Mouse (Mus musculus) hindbrain, postnatal 0 days (tissue): Measurements from ENCODE around the gene Cntd1. TPM values are rescaled to one million over a fixed set of nuclear protein-coding genes. Genes with fewer than 3 reads are reported as not detected.
"Not testable (repeated sequence)": the region's sequence is repeated elsewhere in the genome, so short reads cannot be mapped to it uniquely, and the experiment has no call there.

Experiments
- ATAC-seq: fragments of 200-750 bp; cut with Nextera tagmentation; 2 replicates; pipeline ENCODE4 v1.8.0; 2017; ENCODE audit warnings: mild to moderate bottlenecking, moderate TSS enrichment, moderate library complexity
- DNase-seq: peaks from one replicate; pipeline ENCODE4 v3.0.0-alpha.2; 2015; ENCODE audit warnings: low spot score
- H3K27ac ChIP-seq: fragments of 300-500 bp; sonication (generic); 2 replicates; pipeline ENCODE4 v1.5.1; 2014; ENCODE audit warnings: mild to moderate bottlenecking
- H3K27me3 ChIP-seq: fragments of 300-500 bp; sonication (generic); 2 replicates; pipeline ENCODE4 v1.6.1; 2014; ENCODE audit warnings: low read length, mixed read lengths; ENCODE audit not compliant: insufficient read depth
- H3K36me3 ChIP-seq: fragments of 300-500 bp; sonication (generic); 2 replicates; pipeline ENCODE4 v1.6.1; 2014; ENCODE audit warnings: low read length, mixed read lengths; ENCODE audit not compliant: insufficient read depth
- H3K4me1 ChIP-seq: fragments of 300-500 bp; sonication (generic); 2 replicates; pipeline ENCODE4 v1.6.1; 2014; ENCODE audit warnings: antibody characterized with exemption, low read length, mixed read lengths; ENCODE audit not compliant: insufficient read depth
- H3K4me2 ChIP-seq: fragments of 300-500 bp; sonication (generic); 2 replicates; pipeline ENCODE4 v1.6.1; 2014; ENCODE audit warnings: low read depth, mild to moderate bottlenecking, low read length, moderate library complexity, mixed read lengths
- H3K4me3 ChIP-seq: fragments of 300-500 bp; sonication (generic); 2 replicates; pipeline ENCODE4 v1.5.1; 2014; ENCODE audit warnings: low read length
- H3K9ac ChIP-seq: fragments of 300-500 bp; sonication (generic); replicated peaks from 2 replicates; pipeline ENCODE4 v1.6.1; 2014; ENCODE audit warnings: mild to moderate bottlenecking, low read length, moderate library complexity, mixed read lengths
- H3K9me3 ChIP-seq: fragments of 300-500 bp; sonication (generic); 2 replicates; pipeline ENCODE4 v1.6.1; 2016; ENCODE audit warnings: low read length, mixed read lengths
- CTCF ChIP-seq: IDR thresholded peaks from 2 replicates; pipeline ENCODE4 v1.5.1; 2016; ENCODE audit warnings: antibody characterized with exemption, control low read depth, low read depth
- WGBS: fragments of 180-500 bp; shearing (Covaris S2); extraction: QIAGEN DNeasy Blood & Tissue Kit; methylation state at CpG from one replicate; pipeline ENCODE4 v1.1.7; 2014; 5-methylcytosine and 5-hydroxymethylcytosine counted together
- polyA plus RNA-seq: library from polyadenylated mRNA; unstranded; fragments of >200 nt; fragmentation: Nextera tagmentation; extraction: Ambion mirVana; gene quantifications from 2 replicates; pipeline ENCODE4 v1.2.1, GENCODE M21; 2015
- total RNA-seq: library from RNA; depleted of rRNA; stranded (reverse); fragments of >200 nt; gene quantifications from 2 replicates; pipeline ENCODE4 v1.2.3, GENCODE M21; 2014

Gene Cntd1
- total and polyA plus RNA-seq, 2 experiments from 2014 or later, result 0.10 to 0.66 TPM

DNA sequence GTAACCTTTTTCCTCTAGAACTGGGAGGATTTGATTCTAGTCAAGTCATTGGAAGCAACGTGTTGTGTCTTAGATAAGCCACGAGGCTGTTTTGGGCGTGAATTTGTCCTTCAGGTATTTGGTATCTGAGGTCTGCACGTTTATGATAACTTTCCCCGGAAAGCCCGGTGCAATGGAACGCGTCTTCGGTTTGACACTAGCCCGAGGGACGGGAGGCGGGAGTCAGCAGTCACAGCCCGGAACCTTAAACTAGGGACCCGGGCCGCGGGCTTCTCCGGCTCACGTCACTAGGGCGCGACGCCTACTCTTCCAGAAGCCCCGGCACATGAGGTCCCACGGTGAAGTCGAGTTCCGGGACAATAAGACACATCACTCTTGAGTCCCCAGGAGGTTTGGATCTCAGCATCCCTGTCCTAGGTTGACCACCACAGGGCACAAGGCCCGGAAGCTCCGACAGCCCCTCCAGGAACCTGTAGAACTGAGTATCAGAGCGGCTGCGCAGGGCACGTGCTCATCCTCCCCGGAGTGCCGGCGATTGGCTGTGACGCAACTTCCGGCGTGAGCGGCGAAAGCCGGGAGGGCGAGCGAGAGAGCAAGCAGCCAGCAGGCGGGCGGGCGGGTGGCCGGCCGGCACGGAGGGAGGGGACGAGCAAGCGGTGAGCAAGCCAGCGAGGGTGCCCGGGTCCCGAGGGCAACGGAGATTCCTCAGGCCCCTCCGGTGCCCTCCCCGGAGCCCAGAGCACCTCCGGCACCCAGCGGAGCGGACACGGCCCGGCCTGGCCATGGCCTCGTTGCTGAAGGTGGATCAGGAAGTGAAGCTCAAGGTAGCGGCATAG lies 37.1 kb downstream of the Cntd1 start, which contains the start of gene Psme3:
Gene Psme3 (plus strand): TSS at position 549 of the 836 bp plus-strand sequence.
- H3K4me2 ChIP-seq, result peak within 1 kb of the TSS; percentile 99
- peak within 1 kb of the TSS; percentile 89 for H3K9ac ChIP-seq
- H3K36me3 ChIP-seq, result peaks cover 18% of the 10 kb centered on the region
- DNase-seq (peak; percentile 96), ATAC-seq (peak; percentile 95)
- TF ChIP-seq CTCF, result no peak
- WGBS, result under 1% methylated on average over 62 of the region's 62 CpGs
- H3K9me3 ChIP-seq, result no peaks in the 10 kb centered on the region
- H3K4me3 ChIP-seq, result peak within 1 kb of the TSS; percentile 98
- H3K27me3 ChIP-seq, result no peaks in the 10 kb centered on the region
- H3K27ac ChIP-seq, result peak within 1 kb of the TSS; percentile 84
- peaks cover 7% of the 10 kb centered on the region; the same call in 1 of the 2 replicates for H3K4me1 ChIP-seq

DNA sequence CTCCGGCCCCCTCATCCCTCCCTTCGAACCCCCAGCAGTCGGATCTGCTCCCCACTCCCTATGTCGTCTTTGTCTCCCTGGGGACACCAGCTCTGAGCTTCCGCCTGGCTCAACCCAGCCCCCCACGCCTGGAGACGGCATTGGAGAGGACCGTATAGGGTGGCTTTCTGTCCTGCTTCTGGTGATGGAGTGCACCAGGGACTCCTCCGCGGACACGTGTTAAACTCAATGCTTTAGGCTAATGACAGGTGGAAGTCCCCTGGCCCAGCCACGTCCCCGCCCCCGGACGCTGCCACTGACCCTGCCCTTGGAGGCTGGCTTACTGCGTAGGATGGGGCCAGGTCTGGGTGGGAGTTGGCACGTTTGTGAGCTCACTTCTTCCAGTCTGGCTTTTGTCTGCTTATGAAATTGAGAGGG lies 37.7 kb downstream of the Cntd1 start:
- peak overlapping the region; percentile 99 for H3K4me2 ChIP-seq
- peak overlapping the region; percentile 89 for H3K9ac ChIP-seq
- H3K27me3 ChIP-seq, result no peaks in the 10 kb centered on the region
- WGBS, result under 1% methylated on average over 17 of the region's 17 CpGs
- H3K36me3 ChIP-seq, result peaks cover 24% of the 10 kb centered on the region
- peak; percentile 73 for ATAC-seq
- peak; percentile 42 for DNase-seq
- no peak for TF ChIP-seq CTCF
- no peaks in the 10 kb centered on the region for H3K9me3 ChIP-seq
- peak overlapping the region; percentile 84 for H3K27ac ChIP-seq
- H3K4me3 ChIP-seq, result peak overlapping the region; percentile 98
- H3K4me1 ChIP-seq, result peaks cover 7% of the 10 kb centered on the region; the same call in 1 of the 2 replicates

DNA sequence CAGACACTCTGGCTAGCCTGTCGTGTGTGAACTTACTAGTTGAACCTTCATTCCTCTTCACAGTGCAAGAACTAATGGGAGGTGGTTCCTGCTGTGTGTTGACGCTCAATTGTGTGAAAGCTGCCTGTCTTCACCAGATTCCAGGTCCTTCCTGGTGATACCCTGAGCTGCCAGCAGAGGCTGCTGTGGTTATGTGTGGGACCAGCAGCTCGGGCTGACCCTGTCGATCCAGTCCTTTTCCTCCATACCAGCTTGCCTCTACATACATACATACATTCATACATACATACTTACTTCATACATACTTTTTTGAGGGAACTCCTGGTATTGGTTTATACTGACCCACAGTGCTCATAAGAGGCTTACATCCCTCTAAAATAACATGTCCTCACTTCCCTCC lies 44.8 kb downstream of the Cntd1 start:
- Histone ChIP-seq H3K4me1 (no peaks in the 10 kb centered on the region), H3K36me3 (peaks cover 52% of the 10 kb centered on the region), H3K9me3 (no peaks in the 10 kb centered on the region), H3K4me3 (no peak overlapping the region), H3K4me2 (no peak overlapping the region), H3K27ac (no peak overlapping the region), H3K27me3 (no peaks in the 10 kb centered on the region), H3K9ac (no peak overlapping the region)
- WGBS, result 7% methylated on average over 4 of the region's 4 CpGs
- TF ChIP-seq CTCF, result peak; percentile 98
- DNase-seq (peak; percentile 81), ATAC-seq (peak; percentile 76)

DNA sequence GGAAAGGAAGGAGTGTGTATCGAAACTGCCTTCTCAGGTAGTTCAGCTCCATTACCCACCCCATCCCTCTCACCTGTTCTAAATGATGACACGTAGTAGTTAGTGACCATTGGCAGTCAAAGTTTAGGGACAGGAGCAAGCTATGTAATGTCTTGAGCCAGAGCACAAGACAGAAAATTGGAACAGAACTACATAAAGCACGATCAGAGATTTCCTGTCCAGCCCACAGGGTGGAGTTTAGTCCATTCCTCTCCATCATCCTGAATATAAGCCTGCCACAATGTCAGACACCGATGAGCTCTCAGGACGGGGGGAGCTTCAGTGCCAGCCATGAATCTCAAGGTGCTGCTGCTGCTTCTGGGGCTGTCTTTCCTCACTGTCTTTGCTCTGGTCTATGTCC lies 46.0 kb downstream of the Cntd1 start, which contains the start of gene Aoc2:
Gene Aoc2 (plus strand): TSS at position 301 of the 400 bp plus-strand sequence.
- no peak for DNase-seq
- Histone ChIP-seq H3K27me3 (no peaks in the 10 kb centered on the region), H3K36me3 (peaks cover 46% of the 10 kb centered on the region), H3K27ac (no peak within 1 kb of the TSS), H3K9me3 (no peaks in the 10 kb centered on the region), H3K4me1 (no peaks in the 10 kb centered on the region), H3K4me3 (no peak within 1 kb of the TSS), H3K9ac (no peak within 1 kb of the TSS), H3K4me2 (no peak within 1 kb of the TSS)
- 89% methylated on average over 5 of the region's 5 CpGs for WGBS
- ATAC-seq, result no peak
- TF ChIP-seq CTCF, result no peak

DNA sequence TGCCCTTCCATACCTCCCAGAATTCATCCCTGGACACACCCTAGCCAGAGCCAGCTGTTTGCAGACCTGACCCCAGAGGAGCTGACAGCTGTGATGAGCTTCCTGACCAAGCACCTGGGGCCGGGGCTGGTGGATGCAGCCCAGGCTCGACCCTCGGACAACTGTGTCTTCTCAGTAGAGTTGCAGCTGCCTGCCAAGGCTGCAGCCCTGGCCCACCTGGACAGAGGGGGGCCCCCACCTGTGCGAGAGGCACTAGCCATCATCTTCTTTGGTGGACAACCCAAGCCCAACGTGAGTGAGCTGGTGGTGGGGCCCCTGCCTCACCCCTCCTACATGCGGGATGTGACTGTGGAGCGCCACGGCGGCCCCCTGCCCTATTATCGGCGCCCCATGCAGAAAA lies 46.4 kb downstream of the Cntd1 start:
- H3K4me3 ChIP-seq, H3K9me3 ChIP-seq, H3K27me3 ChIP-seq, H3K4me2 ChIP-seq, H3K4me1 ChIP-seq, H3K27ac ChIP-seq, ATAC-seq, DNase-seq, H3K9ac ChIP-seq: not testable (repeated sequence)
- 90% methylated on average over 11 of the region's 11 CpGs for WGBS
- H3K36me3 ChIP-seq, result peaks cover 42% of the 10 kb centered on the region

DNA sequence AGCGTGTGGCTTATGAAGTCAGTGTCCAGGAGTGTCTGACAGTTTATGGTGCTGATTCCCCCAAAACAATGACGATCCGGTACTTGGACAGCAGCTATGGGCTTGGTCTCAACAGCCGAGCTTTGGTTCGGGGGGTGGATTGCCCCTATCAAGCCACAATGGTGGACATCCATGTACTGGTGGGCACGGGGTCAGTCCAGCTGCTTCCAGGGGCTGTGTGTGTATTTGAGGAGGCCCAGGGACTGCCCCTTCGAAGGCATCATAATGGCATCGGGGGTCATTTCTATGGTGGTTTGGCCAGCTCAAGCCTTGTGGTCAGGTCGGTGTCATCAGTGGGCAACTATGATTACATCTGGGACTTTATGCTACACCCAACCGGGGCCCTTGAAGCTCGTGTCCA lies 47.3 kb downstream of the Cntd1 start:
- TF ChIP-seq CTCF, result no peak
- H3K27ac ChIP-seq, result no peak overlapping the region
- H3K4me1 ChIP-seq, result no peaks in the 10 kb centered on the region
- no peak for DNase-seq
- no peak for ATAC-seq
- H3K9me3 ChIP-seq, result no peaks in the 10 kb centered on the region
- no peak overlapping the region for H3K9ac ChIP-seq
- 88% methylated on average over 11 of the region's 11 CpGs for WGBS
- no peak overlapping the region for H3K4me2 ChIP-seq
- H3K36me3 ChIP-seq, result peaks cover 35% of the 10 kb centered on the region
- H3K27me3 ChIP-seq, result no peaks in the 10 kb centered on the region
- no peak overlapping the region for H3K4me3 ChIP-seq

DNA sequence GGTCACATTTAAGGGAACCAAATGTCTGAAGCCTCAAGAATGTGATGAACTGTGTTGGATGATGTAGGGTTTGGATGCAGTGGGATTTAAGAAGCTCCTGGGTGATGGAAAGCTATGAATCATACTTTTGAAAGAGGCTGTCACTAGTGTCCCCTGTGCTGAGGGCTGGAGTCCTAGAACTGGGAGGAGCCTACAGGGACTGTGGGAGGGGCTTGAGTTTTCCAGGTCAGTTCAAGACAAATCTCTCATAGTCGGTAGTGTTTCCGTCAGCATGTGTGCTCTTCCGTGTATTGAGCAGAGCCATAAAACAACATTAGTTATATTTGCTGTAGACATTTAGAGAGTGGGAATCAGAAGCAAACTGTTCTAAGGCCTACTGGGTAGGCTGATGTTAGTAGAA lies 48.5 kb downstream of the Cntd1 start:
- Histone ChIP-seq H3K4me3 (no peak overlapping the region), H3K27me3 (no peaks in the 10 kb centered on the region), H3K36me3 (peaks cover 23% of the 10 kb centered on the region; the same call in 1 of the 2 replicates), H3K27ac (no peak overlapping the region), H3K9ac (no peak overlapping the region), H3K9me3 (no peaks in the 10 kb centered on the region), H3K4me2 (no peak overlapping the region), H3K4me1 (no peaks in the 10 kb centered on the region)
- no peak for TF ChIP-seq CTCF
- no peak for DNase-seq
- no peak for ATAC-seq
- WGBS, result 44% methylated on average over 3 of the region's 3 CpGs
